Mouse (Mus musculus) spleen, adult 2 months (tissue): ENCODE results near the gene Mtmr11. TPM values are rescaled to one million over a fixed set of nuclear protein-coding genes. Genes with fewer than 3 reads are reported as not detected.
A peak's percentile ranks its signal among the peaks of the same experiment; 100 is the strongest.
"Not testable (repeated sequence)": the region's sequence is repeated elsewhere in the genome, so short reads cannot be mapped to it uniquely, and the experiment has no call there.

Source experiments
- DNase-seq, 2 experiments: peaks; one replicate each; pipeline versions ENCODE4 v3.0.0 to v3.0.0-alpha.2; 2012 to 2021; ENCODE audit warnings: low spot score in 2 of 2, low read depth in 1 of 2
- H3K27ac ChIP-seq: fragments of 200-500 bp; 2 replicates; pipeline ENCODE4 v1.5.1; 2012; ENCODE audit warnings: low read length, inconsistent platforms; ENCODE audit not compliant: insufficient read depth
- H3K27me3 ChIP-seq: fragments of 200-500 bp; 2 replicates; pipeline ENCODE4 v1.6.1; 2012; ENCODE audit warnings: mild to moderate bottlenecking, moderate library complexity, low read length, inconsistent platforms; ENCODE audit not compliant: control insufficient read depth, insufficient read depth
- H3K36me3 ChIP-seq: fragments of 200-500 bp; 2 replicates; pipeline ENCODE4 v1.6.1; 2012; ENCODE audit warnings: mild to moderate bottlenecking, low read length, inconsistent platforms; ENCODE audit not compliant: control insufficient read depth, insufficient read depth
- H3K4me1 ChIP-seq: fragments of 200-500 bp; 2 replicates; pipeline ENCODE4 v1.6.1; 2011; ENCODE audit warnings: inconsistent platforms; ENCODE audit not compliant: control insufficient read depth, insufficient read depth, insufficient read length
- H3K4me3 ChIP-seq: fragments of 200-500 bp; 2 replicates; pipeline ENCODE4 v1.5.1; 2011; ENCODE audit warnings: mild to moderate bottlenecking, inconsistent platforms; ENCODE audit not compliant: insufficient read depth, insufficient read length; ENCODE audit errors: extremely low read depth
- CTCF ChIP-seq: fragments of 200-500 bp; IDR thresholded peaks from 2 replicates; pipeline ENCODE4 v1.5.1; 2011; ENCODE audit warnings: mild to moderate bottlenecking, inconsistent platforms; ENCODE audit not compliant: insufficient read depth, insufficient read length, insufficient replicate concordance; ENCODE audit errors: extremely low read depth
- POLR2A ChIP-seq: fragments of 200-500 bp; IDR thresholded peaks from 2 replicates; pipeline ENCODE4 v1.6.1; 2011; ENCODE audit warnings: low read depth, low read length, inconsistent platforms
- WGBS: fragments of 180-500 bp; shearing (Covaris S2); methylation state at CpG from one replicate; pipeline ENCODE4 v1.1.7; 2018; 5-methylcytosine and 5-hydroxymethylcytosine counted together
- polyA plus RNA-seq: library from polyadenylated mRNA; depleted of rRNA; stranded (reverse); fragments of >200 nt; gene quantifications from 2 replicates; pipeline ENCODE4 v1.2.3, GENCODE M21; 2012

The Mtmr11 gene
- polyA plus RNA-seq, 1 experiment = 2.7 TPM

- Histone ChIP-seq H3K27me3 (no peaks in the 10 kb centered on the region), H3K4me3 (no peak overlapping the region), H3K4me1 (peaks cover 23% of the 10 kb centered on the region; the same call in 1 of the 2 replicates), H3K27ac (no peak overlapping the region), H3K36me3 (no peaks in the 10 kb centered on the region)
- DNase-seq = no peak
- 43% methylated on average over 2 of the region's 2 CpGs for WGBS
- TF ChIP-seq CTCF (no peak), POLR2A (no peak)
Measured at GRCm38 (mm10) chr3:96199731-96200130, 37.9 kb downstream of the Mtmr11 start.

DNA sequence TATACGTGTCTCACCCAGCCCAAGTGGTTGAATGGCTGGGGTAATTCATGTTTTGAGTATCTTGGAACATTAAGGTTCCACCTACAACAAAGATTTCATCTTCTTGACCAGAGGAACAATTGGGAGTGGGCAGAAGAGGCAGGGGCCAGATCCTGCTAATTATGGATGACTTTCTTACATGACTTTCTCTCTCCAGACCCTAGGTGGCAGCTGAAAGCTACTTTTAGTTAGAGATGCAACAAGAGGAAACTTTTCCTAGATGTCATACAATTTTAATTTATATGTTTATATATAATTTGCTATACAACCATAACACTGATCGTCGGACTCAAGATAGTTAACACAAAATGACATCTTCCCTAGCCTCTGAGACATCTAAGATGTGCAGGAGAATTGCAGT, 46.0 kb downstream of the Mtmr11 start:
- TF ChIP-seq POLR2A (no peak), CTCF (no peak)
- no peak overlapping the region for H3K27ac ChIP-seq
- 72% methylated on average over 3 of the region's 3 CpGs for WGBS
- no peaks in the 10 kb centered on the region for H3K4me1 ChIP-seq
- no peaks in the 10 kb centered on the region for H3K36me3 ChIP-seq
- DNase-seq = no peak
- H3K27me3 ChIP-seq = no peaks in the 10 kb centered on the region
- no peak overlapping the region for H3K4me3 ChIP-seq

GRCm38 (mm10) chr3:96209242-96209641, 47.4 kb downstream of the Mtmr11 start:
- 57% methylated on average over 15 of the region's 15 CpGs for WGBS
- no peak for DNase-seq
- TF ChIP-seq POLR2A (no peak), CTCF (no peak)
- Histone ChIP-seq H3K4me1 (no peaks in the 10 kb centered on the region), H3K27me3 (no peaks in the 10 kb centered on the region), H3K4me3 (no peak overlapping the region), H3K27ac (no peak overlapping the region), H3K36me3 (no peaks in the 10 kb centered on the region)

- WGBS = 0% methylated on average over 12 of the region's 12 CpGs
Measured at GRCm38 (mm10) chr3:96219191-96219641, 57.4 kb downstream of the Mtmr11 start.

DNA sequence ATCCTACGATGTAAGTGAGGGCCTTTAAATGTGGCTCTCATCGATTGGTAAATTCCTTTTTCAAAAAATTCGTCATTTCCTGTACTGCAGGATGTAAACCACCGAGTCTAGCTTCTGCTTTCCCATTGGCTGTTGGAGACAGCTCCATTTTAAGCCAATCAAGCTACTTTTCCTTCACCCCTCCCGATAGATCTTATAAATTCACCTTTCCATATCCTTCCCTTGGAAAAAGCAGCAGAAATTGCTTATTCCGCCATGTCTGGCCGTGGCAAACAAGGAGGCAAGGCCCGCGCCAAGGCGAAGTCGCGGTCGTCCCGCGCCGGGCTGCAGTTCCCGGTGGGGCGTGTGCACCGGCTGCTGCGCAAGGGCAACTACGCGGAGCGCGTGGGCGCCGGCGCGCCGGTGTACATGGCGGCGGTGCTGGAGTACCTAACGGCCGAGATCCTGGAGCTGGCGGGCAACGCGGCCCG, 57.9 kb downstream of the Mtmr11 start, which contains the start of the genes Bola1 and Hist2h2ab:
Bola1 (minus strand) TSS at position 49 of the 470 bp plus-strand sequence.
Hist2h2ab (plus strand) TSS at position 205 of the 470 bp plus-strand sequence.
- Histone ChIP-seq H3K36me3 (no peaks in the 10 kb centered on the region), H3K27ac (peak within 1 kb of the TSS; percentile 100), H3K4me1 (peaks cover 9% of the 10 kb centered on the region), H3K4me3 (peak within 1 kb of the TSS; percentile 85), H3K27me3 (no peaks in the 10 kb centered on the region)
- peak; percentile 61 to 82 for DNase-seq
- under 1% methylated on average over 37 of the region's 37 CpGs for WGBS
- TF ChIP-seq POLR2A = peak; percentile 18
- TF ChIP-seq CTCF = no peak

More at GRCm38 (mm10) chr3:96219191-96219641, 57.4 kb downstream of the Mtmr11 start:
- Histone ChIP-seq H3K36me3 (no peaks in the 10 kb centered on the region), H3K27me3 (no peaks in the 10 kb centered on the region), H3K4me1 (peaks cover 9% of the 10 kb centered on the region), H3K27ac (peak overlapping the region; percentile 100), H3K4me3 (peak overlapping the region; percentile 56)
- peak; percentile 40 to 48 for DNase-seq
- TF ChIP-seq CTCF (peak; percentile 9; the same call in 1 of the 2 replicates), POLR2A (no peak)

- not testable (repeated sequence) for H3K4me1 ChIP-seq, H3K36me3 ChIP-seq, H3K27me3 ChIP-seq
- Histone ChIP-seq H3K27ac (peak overlapping the region; percentile 100), H3K4me3 (peak overlapping the region; percentile 85)
- under 1% methylated on average over 31 of the region's 47 CpGs for WGBS
- DNase-seq = peak; percentile 21 to 45
Measured at GRCm38 (mm10) chr3:96220131-96220764, 58.4 kb downstream of the Mtmr11 start.
